Mouse (Mus musculus) lung, postnatal 14 days (tissue): ENCODE data around the gene Plce1.
A peak's percentile ranks its signal among the peaks of the same experiment; 100 is the strongest.
"Not testable (repeated sequence)": the region's sequence is repeated elsewhere in the genome, so short reads cannot be mapped to it uniquely, and the experiment has no call there.

Source experiments
- DNase-seq: peaks from one replicate; pipeline ENCODE4 v3.0.0; 2021

The Plce1 gene

DNA sequence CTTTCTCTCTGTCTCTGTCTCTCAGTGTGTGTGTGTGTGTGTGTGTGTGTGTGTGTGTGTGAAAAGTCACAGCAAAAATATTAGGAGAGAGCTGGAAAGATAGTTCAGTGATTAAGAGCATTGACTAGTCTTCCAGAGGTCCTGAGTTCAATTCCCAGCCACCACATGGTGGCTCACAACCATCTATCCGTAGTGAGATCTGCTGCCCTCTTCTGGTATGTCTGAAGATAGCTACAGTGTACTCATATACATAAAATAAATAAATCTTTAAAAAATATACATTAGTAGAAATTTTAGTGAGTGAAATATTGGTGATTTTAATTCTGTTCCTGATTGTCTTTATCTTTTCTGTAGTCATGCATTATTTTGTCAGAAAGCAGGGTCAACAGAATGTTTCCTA lies 161.6 kb downstream of the Plce1 start:
- DNase-seq: not testable (repeated sequence)

DNA sequence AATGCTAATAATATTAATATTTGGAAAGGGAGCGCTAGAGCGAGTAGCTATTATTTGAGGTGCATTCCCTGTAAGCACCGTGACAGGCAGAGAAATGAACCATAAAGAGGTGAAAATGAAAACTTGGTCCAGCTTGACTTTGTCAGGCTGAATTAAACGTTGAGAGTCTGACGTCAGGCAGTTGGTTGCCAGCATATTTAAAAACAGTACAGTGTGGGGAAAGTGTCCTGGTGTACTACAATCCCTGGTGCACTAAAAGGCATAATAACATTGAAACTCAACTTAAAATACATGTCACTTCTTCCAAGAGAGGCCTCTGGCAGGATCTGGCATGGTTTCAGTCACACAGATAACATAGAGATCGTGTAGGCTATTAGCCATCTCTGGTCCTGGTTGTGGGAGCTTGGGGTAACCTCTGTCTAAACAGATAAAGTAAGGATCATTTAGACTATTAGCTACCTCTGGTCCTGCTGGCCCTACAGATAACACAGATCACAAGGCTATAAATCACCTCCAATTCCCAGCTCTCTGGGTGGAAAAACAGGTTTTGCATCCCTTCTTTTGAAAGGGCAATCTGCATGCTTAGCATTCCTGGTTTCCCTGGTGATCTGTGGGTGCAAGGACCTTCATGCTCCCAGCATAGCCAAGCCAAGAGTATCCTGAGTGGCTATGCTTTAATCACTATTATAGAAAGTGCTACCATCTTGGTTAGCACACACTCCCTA lies 164.1 kb downstream of the Plce1 start:
- no peak for DNase-seq

DNA sequence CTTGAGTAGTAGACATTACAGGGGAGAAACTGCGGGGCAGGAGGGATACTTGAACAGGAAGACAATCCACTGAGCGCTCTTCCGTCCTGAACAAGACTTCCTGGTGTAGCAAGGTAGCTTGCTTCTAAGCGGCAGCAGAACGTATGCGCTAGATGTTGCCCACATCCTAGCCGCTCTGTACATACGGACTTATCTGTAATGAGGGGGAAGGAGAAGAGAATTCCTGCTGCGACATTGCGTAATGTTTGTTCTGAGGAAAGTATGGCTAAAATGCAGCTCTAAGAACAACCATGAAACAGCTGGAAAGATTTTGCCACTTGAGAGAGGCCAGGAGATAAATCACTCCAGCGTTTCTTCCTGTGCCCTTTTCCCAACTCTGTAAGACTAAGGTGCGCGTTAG lies 177.1 kb downstream of the Plce1 start:
- peak; percentile 6 for DNase-seq

- DNase-seq: no peak
Measured at GRCm38 (mm10) chr19:38665398-38665797, 184.5 kb downstream of the Plce1 start.

DNA sequence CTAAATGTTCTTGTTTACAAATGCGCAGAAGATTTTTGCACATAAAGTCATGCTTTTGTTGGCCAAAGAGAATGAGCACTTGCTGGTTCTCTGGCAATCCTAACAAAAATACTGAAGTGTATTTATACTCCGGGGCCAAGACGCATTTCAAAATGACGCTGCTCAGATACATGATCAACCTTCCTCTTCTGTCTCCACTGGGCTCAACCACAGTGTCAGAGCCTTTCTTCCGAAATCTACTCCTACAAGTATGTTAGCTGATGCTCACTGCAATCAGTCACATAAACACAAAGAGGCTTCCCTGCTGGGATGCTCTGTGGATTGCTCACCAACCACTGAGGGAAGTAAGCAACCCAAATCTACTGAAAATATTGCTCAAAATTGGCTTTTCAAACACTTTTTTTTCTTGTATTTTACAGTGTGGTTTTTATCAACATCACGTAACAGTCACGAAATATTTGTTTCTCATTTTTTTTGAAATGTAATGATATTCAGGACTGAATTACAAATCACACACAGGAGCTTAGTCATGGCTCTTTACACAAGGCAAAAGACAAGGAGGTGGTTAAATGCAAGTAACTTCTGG lies 191.2 kb downstream of the Plce1 start:
- DNase-seq: no peak

DNA sequence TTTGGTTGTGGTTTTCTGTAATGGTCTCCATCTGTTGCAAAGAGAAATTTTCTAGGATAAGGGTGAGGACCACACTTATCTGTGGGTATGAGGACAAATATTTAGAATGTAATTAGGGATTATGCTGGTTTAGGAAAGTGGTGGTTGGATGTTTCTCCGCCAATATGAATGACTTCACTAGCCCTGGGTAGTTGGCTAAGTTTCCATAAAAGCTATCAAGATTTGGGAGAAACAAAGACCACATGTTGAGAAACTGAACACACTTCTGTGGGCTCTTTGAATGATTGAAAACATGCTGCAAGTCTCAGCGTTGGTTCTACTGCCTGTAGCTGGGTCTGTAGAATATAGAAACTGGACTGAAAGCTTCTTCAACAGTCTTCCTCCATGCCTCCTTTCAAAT lies 193.0 kb downstream of the Plce1 start:
- no peak for DNase-seq

DNA sequence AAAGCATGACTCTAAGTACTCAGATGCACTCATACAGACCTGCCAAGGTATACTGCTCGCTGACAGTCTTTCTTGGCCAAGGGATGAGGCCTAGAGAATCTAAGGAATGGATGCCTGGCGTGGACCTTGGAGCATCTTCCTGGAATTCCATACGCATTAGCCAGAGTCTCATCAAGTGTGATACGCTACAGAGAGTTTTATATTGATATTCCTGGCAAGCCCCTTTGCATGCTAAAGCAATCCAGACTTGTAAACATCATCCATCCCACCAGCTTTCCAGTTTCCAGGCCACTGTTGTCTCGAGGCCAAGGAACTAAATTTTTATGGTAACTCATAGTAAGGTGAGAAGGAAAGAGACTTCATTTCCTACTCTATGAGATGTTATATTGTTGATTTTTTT lies 197.7 kb downstream of the Plce1 start:
- no peak for DNase-seq

GRCm38 (mm10) chr19:38679520-38679919 lies 198.6 kb downstream of the Plce1 start:
- no peak for DNase-seq

DNA sequence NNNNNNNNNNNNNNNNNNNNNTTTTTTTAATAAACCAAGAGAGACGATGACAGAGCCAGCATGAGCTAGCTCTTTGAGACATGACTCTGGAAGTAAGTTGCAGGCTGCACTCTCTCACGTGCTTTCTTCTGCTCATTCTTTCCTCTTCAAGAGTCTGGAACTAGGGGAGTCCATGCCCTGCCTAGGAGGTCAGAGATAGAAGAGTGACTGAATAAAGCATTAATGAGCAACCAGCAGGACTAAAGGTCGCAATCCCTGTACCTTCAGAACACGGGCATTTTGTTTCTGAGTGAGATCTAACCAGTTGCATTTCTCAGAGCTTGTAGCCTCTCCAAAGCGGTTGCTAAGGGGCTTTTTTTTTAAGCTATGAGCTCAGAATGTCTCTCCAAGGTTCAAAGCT lies 206.4 kb downstream of the Plce1 start:
- no peak for DNase-seq

DNA sequence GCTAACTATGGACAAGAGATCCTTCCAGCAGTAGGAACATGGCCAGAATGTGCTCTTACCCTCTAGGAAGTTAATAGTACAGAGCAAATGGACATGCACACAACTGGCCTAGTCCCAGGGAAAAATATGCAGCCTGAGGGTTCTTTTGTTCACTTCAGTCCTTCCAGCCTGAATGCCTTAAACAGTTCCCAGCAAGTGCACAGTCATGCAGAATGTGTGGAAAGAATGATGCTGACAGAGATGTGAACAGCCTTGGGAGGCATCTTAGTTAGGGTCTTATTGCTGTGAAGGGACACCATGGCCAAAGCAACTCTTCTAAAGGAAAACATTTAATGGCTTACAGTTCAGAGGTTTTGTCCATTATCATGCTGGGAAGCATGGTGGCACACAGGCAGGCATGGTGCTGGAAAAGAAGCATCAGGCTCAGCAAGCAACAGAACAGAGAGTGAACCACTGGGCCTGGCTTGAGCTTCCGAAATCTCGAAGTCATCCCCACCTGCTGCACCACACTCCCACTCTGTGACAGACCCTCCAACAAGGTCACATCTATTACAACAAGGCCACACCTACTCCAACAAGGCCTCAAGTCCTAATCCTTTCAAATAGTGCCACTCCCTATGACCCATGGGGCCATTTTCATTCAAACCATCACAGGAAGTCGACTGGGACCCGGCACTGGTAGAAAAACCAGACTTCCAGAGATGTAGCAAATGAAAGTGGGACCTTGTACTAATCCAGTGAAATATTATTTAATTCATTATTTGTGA lies 208.0 kb downstream of the Plce1 start:
- no peak for DNase-seq

DNA sequence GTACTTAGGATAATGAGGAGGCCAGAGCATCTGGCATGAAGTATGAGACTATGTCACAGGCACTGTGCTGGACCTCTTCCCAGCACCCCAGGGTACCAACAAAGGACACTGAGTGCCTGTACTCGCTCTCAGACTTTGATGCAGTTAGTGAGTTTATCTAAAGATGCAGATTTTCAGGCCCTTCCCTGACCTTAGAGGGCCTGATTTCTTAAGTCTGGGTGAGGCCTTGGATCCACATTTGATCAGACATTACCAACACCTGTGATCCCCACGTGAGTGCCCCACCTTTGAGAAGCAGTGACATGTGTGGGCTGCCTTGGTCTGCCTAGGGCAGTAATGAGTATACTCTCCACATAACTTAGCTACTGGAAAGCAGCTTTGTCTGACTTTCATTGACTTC lies 209.4 kb downstream of the Plce1 start:
- no peak for DNase-seq

- no peak for DNase-seq
Measured at GRCm38 (mm10) chr19:38691533-38691932, 210.6 kb downstream of the Plce1 start.

- DNase-seq: no peak
Measured at GRCm38 (mm10) chr19:38693331-38693730, 212.4 kb downstream of the Plce1 start.

DNA sequence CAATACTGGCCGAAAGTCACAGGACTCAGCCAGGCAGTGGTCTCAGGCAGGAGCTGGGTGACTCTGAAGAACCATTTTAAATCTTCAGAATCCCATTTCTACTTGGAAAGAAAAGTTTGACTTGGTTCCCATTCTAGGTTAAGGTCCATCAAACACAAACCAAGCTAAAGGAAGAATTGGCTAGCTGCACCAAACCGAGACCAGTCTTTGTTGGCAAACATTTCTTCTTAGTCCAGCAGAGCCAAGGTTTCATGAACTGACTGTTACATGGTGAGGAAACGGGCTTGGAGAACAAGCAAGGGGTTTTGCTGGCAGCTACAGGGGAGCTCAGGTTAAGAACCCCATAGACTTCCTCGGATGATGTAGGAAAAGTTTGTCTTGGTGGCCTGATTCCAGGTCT lies 212.9 kb downstream of the Plce1 start:
- DNase-seq: no peak

GRCm38 (mm10) chr19:38701776-38702175 lies 220.9 kb downstream of the Plce1 start:
- DNase-seq: no peak

- DNase-seq: no peak
Measured at GRCm38 (mm10) chr19:38704742-38705141, 223.8 kb downstream of the Plce1 start.

DNA sequence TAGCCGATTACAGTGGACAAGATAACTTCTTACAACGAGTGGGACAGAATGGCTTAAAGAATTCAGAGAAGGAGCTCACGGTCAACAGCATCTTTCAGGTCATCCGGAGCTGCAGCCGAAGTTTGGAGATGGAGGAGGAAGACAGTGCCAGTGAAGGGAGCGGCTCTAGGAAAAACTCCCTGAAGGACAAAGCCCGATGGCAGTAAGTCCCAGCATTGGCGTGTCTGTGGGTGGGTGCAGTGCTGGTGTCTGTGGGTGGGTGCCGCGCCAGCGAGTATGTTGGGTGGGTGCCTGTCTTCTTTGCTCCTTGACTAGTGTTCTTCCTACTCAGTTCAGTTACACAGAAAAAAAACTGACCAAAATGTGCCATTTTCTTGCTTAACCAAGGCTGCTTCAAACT lies 224.3 kb downstream of the Plce1 start:
- no peak for DNase-seq

DNA sequence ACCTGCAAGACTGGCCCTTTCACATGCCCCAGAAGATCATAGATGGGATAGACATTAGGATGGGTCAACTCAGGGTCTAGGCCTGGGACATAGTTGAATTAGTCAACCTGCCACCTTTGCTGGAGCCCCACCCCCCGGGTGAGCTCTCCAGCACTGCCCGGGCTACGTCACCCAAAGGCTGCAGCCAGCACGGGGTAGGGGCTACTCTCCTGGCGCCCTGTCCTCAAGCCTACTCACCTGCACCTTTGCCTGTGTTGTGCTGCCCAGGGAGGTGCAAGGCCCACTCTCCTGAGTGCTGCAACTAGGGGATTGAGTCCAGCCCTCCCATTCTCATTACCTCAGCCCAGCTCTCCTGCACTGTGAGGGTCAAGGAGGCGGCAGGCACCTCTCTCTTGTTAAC lies 225.5 kb downstream of the Plce1 start:
- no peak for DNase-seq

DNA sequence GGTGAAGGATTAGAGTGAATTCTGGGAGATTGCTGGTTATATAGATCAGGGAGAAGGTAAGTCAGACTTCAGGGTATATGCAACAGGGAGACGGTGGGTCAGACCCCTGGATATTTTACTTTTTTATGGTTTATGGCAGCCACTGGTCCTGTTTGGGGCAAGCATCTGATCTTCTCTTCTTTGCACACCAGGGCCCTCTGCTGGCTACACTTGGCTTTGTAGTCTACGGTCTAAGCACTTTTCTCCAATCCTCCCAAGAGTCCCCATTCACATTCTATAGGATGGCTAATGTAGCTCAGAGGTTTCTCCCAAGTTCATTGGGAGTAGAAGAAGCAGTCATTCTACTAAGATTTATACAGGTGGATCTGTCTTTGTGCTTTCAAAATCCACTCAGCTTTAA lies 228.5 kb downstream of the Plce1 start:
- peak; percentile 45 for DNase-seq

- no peak for DNase-seq
Measured at GRCm38 (mm10) chr19:38721808-38722207, 240.9 kb downstream of the Plce1 start.

DNA sequence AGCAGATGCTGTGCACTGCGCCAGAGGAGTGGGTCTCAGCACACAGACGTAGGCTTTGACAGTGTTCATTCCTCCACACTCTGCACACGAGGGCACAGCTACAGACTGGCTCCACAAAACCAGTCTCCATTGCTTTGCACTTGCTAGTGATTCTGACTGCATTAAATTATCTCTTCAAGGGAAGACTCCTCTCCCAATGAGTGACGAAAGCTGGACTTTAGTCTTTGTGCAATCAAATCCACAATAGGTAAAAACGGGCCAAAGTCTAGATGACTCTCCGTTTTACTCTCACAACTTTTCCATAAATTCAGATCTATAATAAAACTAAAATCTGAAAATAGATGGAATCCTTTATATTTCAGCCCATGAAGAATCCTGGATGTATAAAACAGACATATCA lies 242.1 kb downstream of the Plce1 start:
- no peak for DNase-seq

DNA sequence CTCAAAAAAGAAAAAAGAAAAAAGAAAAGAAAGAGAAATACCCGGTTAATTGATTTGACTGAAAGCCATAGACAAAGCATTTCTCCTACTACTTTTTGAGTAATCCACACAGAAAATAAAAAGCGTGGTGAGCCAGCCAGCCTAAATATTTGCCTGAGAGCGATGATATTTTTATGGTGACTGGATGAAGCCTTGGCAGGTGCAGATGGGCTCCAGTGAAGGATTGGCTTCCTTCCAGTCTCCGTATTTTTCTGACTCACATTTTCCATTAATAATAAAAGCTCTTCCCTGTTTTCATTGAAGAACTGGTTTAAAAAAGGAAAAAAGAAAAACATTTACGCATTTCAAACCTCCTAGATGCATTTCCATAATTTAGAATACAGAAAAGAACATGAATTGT lies 243.1 kb downstream of the Plce1 start:
- DNase-seq: no peak

- DNase-seq: no peak
Measured at GRCm38 (mm10) chr19:38728842-38729241, 247.9 kb downstream of the Plce1 start.

DNA sequence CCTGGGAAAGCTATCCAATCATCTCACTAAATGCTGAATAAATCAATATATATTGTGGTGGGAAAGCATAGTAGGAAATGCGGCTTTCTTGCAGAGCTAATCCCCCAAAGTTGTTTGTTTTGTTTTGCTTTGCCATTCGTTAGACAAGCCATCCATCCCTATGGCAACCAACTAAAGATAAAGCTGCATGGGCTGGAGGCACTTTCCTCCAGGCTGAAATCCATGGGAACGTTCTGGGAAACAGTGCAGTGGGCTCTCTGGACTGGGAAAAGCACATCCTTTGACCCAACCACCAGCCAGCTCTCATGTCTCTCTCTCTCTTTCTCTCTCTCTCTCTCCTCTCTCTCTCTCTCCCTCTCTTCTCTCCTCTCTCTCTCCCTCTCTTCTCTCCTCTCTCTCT lies 248.4 kb downstream of the Plce1 start:
- DNase-seq: no peak
